Mouse (Mus musculus) urinary bladder, postnatal 10 days (tissue): ENCODE measurements around the gene Zfp597.
"Not testable (repeated sequence)": the region's sequence is repeated elsewhere in the genome, so short reads cannot be mapped to it uniquely, and the experiment has no call there.

Experiments used
- DNase-seq: peaks from one replicate; pipeline ENCODE4 v3.0.0; 2022; ENCODE audit warnings: low spot score

Zfp597 gene

DNA sequence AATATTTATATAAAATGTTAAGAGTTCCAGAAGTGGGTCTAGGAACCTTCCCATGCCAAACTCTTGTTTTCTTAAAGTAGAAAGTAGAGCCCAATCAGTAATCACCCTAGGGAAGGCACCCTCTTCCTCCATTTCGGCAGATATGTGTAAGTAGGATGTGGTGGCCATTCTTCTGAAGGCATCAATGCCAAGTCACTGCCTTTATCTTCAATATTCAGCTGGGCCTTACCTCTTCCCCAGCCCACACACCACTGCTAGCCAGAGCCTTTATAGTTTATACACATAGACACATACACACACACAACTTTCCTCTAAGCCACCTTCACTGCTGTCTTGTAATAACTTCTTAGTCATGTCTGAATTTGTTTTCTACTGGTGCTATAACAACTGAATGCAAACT lies 28.6 kb downstream of the Zfp597 start:
- no peak for DNase-seq

GRCm38 (mm10) chr16:3854437-3855182 lies 29.8 kb downstream of the Zfp597 start:
- no peak for DNase-seq

GRCm38 (mm10) chr16:3852586-3852985 lies 31.8 kb downstream of the Zfp597 start:
- DNase-seq, result no peak

DNA sequence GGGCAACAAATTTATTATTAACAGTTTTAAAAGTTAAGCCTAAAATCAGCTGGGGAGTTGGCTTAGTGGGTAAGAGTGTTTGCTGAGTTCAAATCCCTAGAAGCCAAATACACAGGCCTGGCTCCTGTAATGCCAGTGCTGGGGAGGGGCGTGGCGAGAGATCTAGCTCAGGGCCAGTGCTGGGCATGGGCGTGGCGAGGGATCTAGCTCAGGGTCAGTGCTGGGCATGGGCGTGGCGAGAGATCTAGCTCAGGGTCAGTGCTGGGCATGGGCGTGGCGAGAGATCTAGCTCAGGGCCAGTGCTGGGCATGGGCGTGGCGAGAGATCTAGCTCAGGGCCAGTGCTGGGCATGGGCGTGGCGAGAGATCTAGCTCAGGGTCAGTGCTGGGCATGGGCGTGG lies 33.1 kb downstream of the Zfp597 start:
- DNase-seq, result not testable (repeated sequence)

GRCm38 (mm10) chr16:3848416-3848815 lies 35.9 kb downstream of the Zfp597 start:
- DNase-seq, result no peak

DNA sequence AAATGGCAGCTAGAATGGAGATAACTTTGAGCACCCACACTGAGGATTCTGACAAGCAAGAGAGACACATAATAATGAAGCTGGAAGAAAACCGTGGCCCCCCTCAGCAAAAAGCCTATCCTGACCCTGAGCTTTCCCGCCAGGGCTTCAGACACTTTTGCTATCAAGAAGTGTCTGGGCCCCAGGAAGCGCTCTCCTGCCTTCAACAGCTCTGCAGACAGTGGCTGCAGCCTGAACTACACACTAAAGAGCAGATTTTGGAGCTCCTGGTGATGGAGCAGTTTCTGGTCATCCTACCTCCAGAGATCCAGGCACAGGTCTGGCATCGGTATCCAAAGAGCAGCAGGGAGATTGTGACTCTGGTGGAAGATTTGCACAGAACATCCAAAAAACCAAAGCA lies 36.5 kb downstream of the Zfp597 start:
- DNase-seq, result no peak

DNA sequence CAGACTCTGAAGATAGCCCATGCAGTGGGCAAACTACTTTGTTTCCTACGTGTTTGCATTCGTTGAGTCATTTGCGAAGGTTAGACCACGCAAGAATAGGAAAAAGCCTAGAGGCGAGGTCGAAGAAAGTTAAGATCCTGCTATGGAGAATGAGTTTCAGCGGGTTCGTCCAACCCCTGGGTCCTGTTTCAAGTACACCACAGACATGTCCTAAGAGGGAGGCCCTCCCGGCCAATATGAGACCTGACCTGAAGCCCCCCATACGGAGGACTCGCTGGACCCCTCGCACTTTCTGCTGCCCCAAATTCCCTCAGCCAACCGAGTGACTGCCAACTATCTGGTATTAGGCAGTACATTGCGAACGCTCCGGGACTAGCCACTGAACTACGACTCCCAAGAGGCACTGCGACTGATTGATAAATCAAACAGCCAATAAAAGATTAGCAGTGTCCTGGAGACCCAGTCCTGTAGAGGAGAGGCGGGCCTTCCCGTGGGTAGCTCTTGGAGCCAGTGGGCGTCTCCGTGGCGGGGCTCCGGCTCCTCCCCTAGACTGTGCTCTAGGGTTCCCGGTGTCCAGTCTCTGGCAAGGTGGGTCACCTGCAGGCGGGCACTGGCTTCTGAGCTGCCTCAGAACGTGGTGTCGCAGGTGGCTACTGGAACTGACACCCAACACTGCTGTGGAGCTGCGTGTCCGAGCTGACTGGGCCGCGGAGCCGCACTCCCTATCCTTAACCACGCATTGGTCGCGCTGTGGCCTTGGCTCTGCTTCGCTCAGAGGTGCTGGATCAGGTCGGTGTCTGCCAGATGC lies 37.4 kb downstream of the Zfp597 start, which contains the start of gene Zfp174:
Gene Zfp174 (plus strand): TSS at position 558 of the 808 bp plus-strand sequence.
- peak; percentile 56 for DNase-seq

- no peak for DNase-seq
These were observed 40.6 kb downstream of the Zfp597 start for GRCm38 (mm10) chr16:3843796-3844195.

- no peak for DNase-seq
These were observed 41.4 kb downstream of the Zfp597 start for GRCm38 (mm10) chr16:3842989-3843388.

DNA sequence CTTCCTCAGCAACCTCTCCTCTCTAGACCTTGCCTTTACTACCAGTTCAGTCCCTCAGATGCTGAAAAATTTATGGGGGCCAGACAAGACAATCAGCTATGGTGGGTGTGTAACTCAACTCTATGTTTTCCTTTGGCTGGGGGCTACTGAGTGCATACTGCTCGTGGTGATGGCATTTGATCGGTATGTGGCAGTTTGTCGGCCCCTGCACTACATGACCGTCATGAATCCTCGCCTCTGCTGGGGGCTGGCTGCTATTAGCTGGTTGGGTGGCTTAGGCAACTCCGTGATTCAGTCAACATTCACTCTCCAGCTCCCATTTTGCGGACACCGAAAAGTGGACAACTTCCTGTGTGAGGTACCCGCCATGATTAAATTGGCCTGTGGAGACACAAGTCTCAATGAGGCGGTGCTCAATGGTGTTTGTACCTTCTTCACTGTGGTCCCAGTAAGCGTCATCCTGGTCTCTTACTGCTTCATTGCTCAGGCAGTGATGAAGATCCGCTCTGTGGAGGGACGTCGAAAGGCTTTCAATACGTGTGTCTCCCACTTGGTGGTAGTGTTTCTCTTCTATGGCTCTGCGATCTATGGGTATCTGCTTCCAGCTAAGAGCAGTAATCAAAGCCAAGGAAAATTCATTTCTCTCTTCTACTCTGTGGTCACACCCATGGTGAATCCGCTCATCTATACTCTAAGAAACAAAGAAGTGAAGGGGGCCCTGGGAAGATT lies 45.0 kb downstream of the Zfp597 start:
- no peak for DNase-seq

GRCm38 (mm10) chr16:3835461-3835860 lies 48.9 kb downstream of the Zfp597 start:
- DNase-seq, result no peak

DNA sequence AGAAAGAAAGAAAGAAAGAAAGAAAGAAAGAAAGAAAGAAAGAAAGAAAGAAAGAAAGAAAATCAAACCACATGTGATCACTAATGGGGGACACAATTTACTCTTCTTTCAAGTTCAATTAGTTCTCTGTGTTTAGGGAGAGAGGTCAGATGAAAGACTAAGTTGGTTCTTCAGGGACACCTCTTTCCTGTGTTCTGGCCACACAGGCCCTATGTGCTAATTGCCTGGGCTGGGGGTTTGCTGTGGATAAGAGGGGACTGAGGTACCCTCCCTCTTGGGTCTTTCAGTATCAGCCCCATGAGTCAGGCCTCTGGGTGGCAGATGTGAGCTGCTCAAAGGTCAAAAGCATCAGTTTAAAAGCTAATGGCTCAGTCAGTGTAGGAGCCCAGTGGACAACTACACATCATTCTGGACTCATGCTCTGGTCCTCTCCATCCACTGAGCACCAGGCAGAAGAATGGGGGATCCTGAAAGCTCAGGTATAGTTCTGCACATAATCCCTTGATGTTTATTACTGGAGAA lies 53.7 kb downstream of the Zfp597 start, which contains the start of gene Olfr15:
Gene Olfr15 (plus strand): TSS at position 291 of the 522 bp plus-strand sequence.
- no peak for DNase-seq

GRCm38 (mm10) chr16:3829727-3830126 lies 54.6 kb downstream of the Zfp597 start:
- no peak for DNase-seq

GRCm38 (mm10) chr16:3828021-3828420 lies 56.3 kb downstream of the Zfp597 start:
- DNase-seq, result no peak

GRCm38 (mm10) chr16:3820202-3820601 lies 64.2 kb downstream of the Zfp597 start:
- no peak for DNase-seq

DNA sequence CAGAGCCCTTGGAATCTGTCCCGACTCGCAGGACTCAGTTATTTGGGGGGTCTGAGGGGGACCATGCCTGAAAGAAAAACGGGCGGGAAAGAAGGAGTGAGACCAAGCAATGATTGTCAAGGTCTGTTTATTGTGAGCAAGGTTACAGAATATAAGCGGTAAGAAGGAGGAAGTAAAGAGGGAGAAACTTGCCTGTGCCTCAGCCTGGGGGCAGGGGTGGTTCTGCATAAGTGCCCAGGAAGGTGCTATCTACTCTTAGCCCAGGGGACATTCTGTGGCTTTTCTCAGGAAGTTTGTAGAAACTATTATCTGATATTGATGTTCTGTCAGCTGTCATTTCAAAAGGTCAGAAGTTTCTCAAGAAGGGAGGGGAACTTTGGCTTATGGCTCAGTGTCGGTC lies 69.7 kb downstream of the Zfp597 start:
- DNase-seq, result not testable (repeated sequence)
